Mouse (Mus musculus) E14TG2a.4 (cell line): ENCODE data around the gene Dock2.

Experiments
- CTCF ChIP-seq: conservative IDR thresholded peaks from 2 replicates; pipeline ENCODE4 v1.5.1; 2014; ENCODE audit warnings: low read length
- NANOG ChIP-seq: IDR thresholded peaks from 2 replicates; pipeline ENCODE4 v1.6.1; 2014; ENCODE audit warnings: borderline replicate concordance, low read length, mixed read lengths
- POU5F1 ChIP-seq: IDR thresholded peaks from 2 replicates; pipeline ENCODE4 v1.6.1; 2014; ENCODE audit warnings: low read length, borderline replicate concordance

DNA sequence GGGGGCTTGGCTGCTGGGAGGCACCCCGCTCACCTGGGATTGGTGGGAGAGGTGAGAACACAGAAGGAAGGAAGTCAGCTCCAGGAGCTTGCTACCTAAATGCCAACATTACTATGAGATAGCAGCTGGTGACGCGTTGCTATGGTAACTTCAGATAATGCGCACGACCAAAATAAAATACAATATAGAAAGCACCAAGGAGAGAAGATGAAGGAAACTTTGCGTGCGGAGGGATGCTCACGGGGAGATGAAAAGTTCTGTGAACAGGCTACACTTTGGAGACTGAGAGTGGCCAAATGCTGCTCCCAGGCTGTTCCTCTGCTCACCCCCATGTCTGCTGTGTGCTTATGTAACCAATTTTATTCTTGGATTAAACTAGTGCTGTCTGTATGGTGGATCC is 466.7 kb downstream of the Dock2 start:
- TF ChIP-seq CTCF (no peak), POU5F1 (no peak), NANOG (no peak)
